Mouse (Mus musculus) bone marrow, adult 2 months (tissue): ENCODE results near the gene Grhl3.

Source experiments
- CTCF ChIP-seq: fragments of 200-500 bp; IDR thresholded peaks from 2 replicates; pipeline ENCODE4 v1.5.1; 2011; ENCODE audit warnings: low read length, control low read depth; ENCODE audit not compliant: control insufficient read depth, insufficient read depth
- POLR2A ChIP-seq: fragments of 200-500 bp; IDR thresholded peaks from 2 replicates; pipeline ENCODE4 v1.6.1; 2011; ENCODE audit warnings: low read depth, mild to moderate bottlenecking, control low read depth, low read length, borderline replicate concordance; ENCODE audit not compliant: control insufficient read depth

DNA sequence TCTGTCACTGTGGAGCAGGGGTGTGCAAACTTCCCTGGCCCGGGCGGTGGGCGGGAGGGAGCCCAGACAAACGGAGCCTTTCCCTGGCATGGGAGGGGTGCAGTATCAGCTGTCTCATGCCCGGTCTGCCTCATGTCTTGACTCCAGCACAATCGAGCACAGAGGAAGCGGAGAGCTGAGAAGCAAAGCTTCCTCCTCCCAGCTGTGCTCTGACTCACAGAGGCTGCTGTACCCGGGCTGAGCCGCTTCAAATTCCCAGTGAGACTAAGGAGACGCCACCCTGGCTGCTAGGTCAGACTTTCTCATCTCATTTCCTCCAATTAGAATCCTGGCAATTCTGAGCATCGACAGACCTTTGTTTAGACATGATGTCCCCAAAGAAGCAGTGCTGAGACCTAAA is 6.4 kb downstream of the Grhl3 start:
- no peak for TF ChIP-seq POLR2A
- no peak for TF ChIP-seq CTCF
